Mouse (Mus musculus): ENCODE measurements around the gene Tcf7l2. TPM values are rescaled to one million over a fixed set of nuclear protein-coding genes. Genes with fewer than 3 reads are reported as not detected.

Tcf7l2 gene
- polyA plus RNA-seq, 1 experiment from 2014 or later = 45.6 TPM

DNA sequence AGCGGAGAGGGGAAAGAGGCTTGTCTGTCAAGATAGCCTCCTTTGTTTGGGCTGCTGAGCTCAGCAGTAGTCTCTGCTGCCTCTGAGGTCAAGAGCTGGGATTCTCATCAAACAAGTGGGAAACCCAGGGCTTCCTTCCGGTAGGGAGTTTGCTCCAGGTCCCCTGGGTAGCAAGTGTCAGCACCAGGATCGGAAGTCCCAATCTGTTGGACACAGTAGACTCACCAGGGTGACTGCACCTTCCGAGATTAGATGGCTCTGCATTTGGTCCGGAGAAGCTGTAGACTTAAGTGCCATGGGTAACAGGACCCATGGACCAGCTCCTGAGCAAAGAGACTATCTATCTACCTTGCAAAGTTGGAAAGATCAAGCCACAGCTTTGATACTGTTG, 47.3 kb downstream of the Tcf7l2 start:
- no peak overlapping the region for H3K4me3 ChIP-seq (ENCODE audit: low read length)
- ATAC-seq (replicated peaks; ENCODE audit: extremely low read depth, insufficient read depth, low FRiP score) = no peak
- no peak overlapping the region for H3K27ac ChIP-seq (ENCODE audit: low read length)
- H3K9ac ChIP-seq (ENCODE audit: low read length) = no peak overlapping the region
- peaks cover 41% of the 10 kb centered on the region for H3K4me1 ChIP-seq (ENCODE audit: control insufficient read depth, insufficient read depth, low read length)
- H3K36me3 ChIP-seq (ENCODE audit: control insufficient read depth, insufficient read depth) = no peaks in the 10 kb centered on the region
- no peak overlapping the region for H3K4me2 ChIP-seq (ENCODE audit: low read depth, low read length)
- H3K9me3 ChIP-seq (replicated peaks; ENCODE audit: control insufficient read depth, low read length) = no peaks in the 10 kb centered on the region
- WGBS = 59% methylated on average over 5 of the region's 5 CpGs
- no peaks in the 10 kb centered on the region for H3K27me3 ChIP-seq (ENCODE audit: control insufficient read depth, insufficient read depth, low read length)

- Histone ChIP-seq H3K9me3 (replicated peaks; ENCODE audit: control insufficient read depth, low read length) (no peaks in the 10 kb centered on the region), H3K4me3 (ENCODE audit: low read length) (no peak overlapping the region), H3K9ac (ENCODE audit: low read length) (no peak overlapping the region), H3K27ac (ENCODE audit: low read length) (no peak overlapping the region), H3K4me1 (ENCODE audit: control insufficient read depth, insufficient read depth, low read length) (peaks cover 36% of the 10 kb centered on the region), H3K27me3 (ENCODE audit: control insufficient read depth, insufficient read depth, low read length) (no peaks in the 10 kb centered on the region), H3K36me3 (ENCODE audit: control insufficient read depth, insufficient read depth) (no peaks in the 10 kb centered on the region), H3K4me2 (ENCODE audit: low read depth, low read length) (no peak overlapping the region)
- 36% methylated on average over 3 of the region's 3 CpGs for WGBS
- no peak for ATAC-seq (replicated peaks; ENCODE audit: extremely low read depth, insufficient read depth, low FRiP score)
These were observed 48.2 kb downstream of the Tcf7l2 start for GRCm38 (mm10) chr19:55789838-55790237.

DNA sequence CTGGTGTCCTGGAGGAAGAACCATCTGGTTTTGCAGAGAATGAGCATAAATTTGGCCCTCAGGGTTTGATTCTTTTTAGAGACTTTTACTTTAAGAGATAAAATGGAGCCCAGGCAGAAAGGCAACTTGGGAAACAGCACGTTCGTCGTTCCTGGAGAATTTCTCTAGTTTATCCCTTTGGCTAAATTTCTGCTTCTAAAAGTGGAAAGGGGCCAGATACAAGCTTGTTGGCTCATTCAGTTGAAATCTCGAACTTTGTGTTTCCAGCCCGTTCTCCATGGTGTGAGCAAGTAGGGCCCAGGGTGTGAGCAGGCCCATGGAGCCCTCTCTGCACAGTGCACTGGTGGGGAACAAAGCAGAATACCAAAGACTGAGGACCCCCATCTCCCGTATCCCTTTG, 49.7 kb downstream of the Tcf7l2 start:
- ATAC-seq (replicated peaks; ENCODE audit: extremely low read depth, insufficient read depth, low FRiP score) = no peak
- Histone ChIP-seq H3K4me1 (ENCODE audit: control insufficient read depth, insufficient read depth, low read length) (peaks cover 32% of the 10 kb centered on the region), H3K4me3 (ENCODE audit: low read length) (no peak overlapping the region), H3K9ac (ENCODE audit: low read length) (no peak overlapping the region), H3K27me3 (ENCODE audit: control insufficient read depth, insufficient read depth, low read length) (no peaks in the 10 kb centered on the region), H3K9me3 (replicated peaks; ENCODE audit: control insufficient read depth, low read length) (no peaks in the 10 kb centered on the region), H3K36me3 (ENCODE audit: control insufficient read depth, insufficient read depth) (no peaks in the 10 kb centered on the region), H3K4me2 (ENCODE audit: low read depth, low read length) (no peak overlapping the region), H3K27ac (ENCODE audit: low read length) (peak overlapping the region; percentile 66)
- 59% methylated on average over 6 of the region's 6 CpGs for WGBS

DNA sequence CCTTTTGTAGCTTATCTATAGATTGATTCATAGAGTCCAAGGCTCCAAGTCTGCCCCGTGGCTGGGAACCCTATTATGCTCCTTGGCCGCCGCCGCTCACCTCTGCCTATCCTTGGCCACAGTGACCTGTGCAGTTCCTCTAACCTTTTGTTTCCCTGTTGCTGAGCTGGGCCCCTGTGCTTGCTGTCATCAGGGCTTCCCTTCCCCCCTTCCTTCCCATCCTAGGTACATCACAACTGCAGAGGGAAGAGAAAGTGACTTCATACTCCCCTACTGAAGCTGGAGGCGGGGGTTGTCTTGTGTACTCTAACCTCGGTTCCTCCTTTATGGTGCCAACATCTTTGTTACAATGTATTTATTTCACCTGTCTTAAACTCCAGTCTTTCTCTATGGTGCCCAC, 50.3 kb downstream of the Tcf7l2 start:
- H3K36me3 ChIP-seq (ENCODE audit: control insufficient read depth, insufficient read depth) = no peaks in the 10 kb centered on the region
- no peak overlapping the region for H3K4me3 ChIP-seq (ENCODE audit: low read length)
- H3K27ac ChIP-seq (ENCODE audit: low read length) = peak overlapping the region; percentile 66
- H3K4me2 ChIP-seq (ENCODE audit: low read depth, low read length) = no peak overlapping the region
- 81% methylated on average over 6 of the region's 6 CpGs for WGBS
- no peaks in the 10 kb centered on the region for H3K27me3 ChIP-seq (ENCODE audit: control insufficient read depth, insufficient read depth, low read length)
- peaks cover 32% of the 10 kb centered on the region for H3K4me1 ChIP-seq (ENCODE audit: control insufficient read depth, insufficient read depth, low read length)
- no peaks in the 10 kb centered on the region for H3K9me3 ChIP-seq (replicated peaks; ENCODE audit: control insufficient read depth, low read length)
- ATAC-seq (replicated peaks; ENCODE audit: extremely low read depth, insufficient read depth, low FRiP score) = no peak
- no peak overlapping the region for H3K9ac ChIP-seq (ENCODE audit: low read length)

DNA sequence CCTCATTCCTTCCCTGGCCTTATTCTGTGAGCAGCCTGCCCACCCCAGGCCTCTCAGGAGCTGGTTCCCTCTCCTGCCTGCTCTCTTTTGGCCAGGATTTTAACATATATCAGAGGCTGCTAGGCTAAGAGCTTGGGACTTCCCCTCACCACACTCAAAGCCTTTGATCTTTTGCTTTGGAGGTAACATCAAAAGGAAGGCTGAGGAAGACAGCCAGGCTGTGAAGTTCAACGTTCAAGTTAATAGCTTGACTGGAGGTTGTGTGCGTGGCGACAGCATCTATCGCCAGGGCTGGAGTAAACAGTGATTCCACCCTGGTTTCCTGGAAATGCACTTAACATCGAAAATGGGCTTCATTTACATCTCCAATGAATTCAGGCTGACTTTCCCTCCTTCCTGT, 51.0 kb downstream of the Tcf7l2 start:
- Histone ChIP-seq H3K27me3 (ENCODE audit: control insufficient read depth, insufficient read depth, low read length) (no peaks in the 10 kb centered on the region), H3K4me3 (ENCODE audit: low read length) (no peak overlapping the region), H3K27ac (ENCODE audit: low read length) (no peak overlapping the region), H3K9ac (ENCODE audit: low read length) (no peak overlapping the region), H3K4me1 (ENCODE audit: control insufficient read depth, insufficient read depth, low read length) (peaks cover 35% of the 10 kb centered on the region), H3K9me3 (replicated peaks; ENCODE audit: control insufficient read depth, low read length) (no peaks in the 10 kb centered on the region), H3K4me2 (ENCODE audit: low read depth, low read length) (no peak overlapping the region), H3K36me3 (ENCODE audit: control insufficient read depth, insufficient read depth) (no peaks in the 10 kb centered on the region)
- no peak for ATAC-seq (replicated peaks; ENCODE audit: extremely low read depth, insufficient read depth, low FRiP score)
- 45% methylated on average over 5 of the region's 5 CpGs for WGBS

DNA sequence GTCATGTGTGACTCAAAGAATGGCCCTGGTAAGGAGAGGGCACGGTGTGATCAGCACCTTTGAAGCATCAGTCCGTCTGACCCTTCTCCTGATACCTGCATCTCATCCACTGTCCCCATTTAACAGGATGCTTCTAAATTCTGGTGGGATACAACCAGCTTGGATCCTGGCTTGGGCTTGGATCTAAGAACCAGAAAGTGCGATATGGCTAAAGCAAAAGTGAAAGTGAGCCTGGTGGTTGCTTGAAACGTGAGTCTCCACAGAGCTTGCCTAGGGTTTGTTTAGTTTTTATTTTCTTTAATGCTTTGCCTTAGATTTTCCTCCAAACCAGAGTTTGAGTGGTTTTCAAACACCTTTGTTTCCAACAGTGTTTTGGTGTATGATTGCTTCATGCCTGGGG, 51.4 kb downstream of the Tcf7l2 start:
- no peak overlapping the region for H3K4me3 ChIP-seq (ENCODE audit: low read length)
- H3K36me3 ChIP-seq (ENCODE audit: control insufficient read depth, insufficient read depth) = no peaks in the 10 kb centered on the region
- H3K9me3 ChIP-seq (replicated peaks; ENCODE audit: control insufficient read depth, low read length) = no peaks in the 10 kb centered on the region
- 67% methylated on average over 4 of the region's 4 CpGs for WGBS
- ATAC-seq (replicated peaks; ENCODE audit: extremely low read depth, insufficient read depth, low FRiP score) = no peak
- no peak overlapping the region for H3K9ac ChIP-seq (ENCODE audit: low read length)
- no peaks in the 10 kb centered on the region for H3K27me3 ChIP-seq (ENCODE audit: control insufficient read depth, insufficient read depth, low read length)
- no peak overlapping the region for H3K4me2 ChIP-seq (ENCODE audit: low read depth, low read length)
- H3K4me1 ChIP-seq (ENCODE audit: control insufficient read depth, insufficient read depth, low read length) = peaks cover 36% of the 10 kb centered on the region
- H3K27ac ChIP-seq (ENCODE audit: low read length) = no peak overlapping the region

DNA sequence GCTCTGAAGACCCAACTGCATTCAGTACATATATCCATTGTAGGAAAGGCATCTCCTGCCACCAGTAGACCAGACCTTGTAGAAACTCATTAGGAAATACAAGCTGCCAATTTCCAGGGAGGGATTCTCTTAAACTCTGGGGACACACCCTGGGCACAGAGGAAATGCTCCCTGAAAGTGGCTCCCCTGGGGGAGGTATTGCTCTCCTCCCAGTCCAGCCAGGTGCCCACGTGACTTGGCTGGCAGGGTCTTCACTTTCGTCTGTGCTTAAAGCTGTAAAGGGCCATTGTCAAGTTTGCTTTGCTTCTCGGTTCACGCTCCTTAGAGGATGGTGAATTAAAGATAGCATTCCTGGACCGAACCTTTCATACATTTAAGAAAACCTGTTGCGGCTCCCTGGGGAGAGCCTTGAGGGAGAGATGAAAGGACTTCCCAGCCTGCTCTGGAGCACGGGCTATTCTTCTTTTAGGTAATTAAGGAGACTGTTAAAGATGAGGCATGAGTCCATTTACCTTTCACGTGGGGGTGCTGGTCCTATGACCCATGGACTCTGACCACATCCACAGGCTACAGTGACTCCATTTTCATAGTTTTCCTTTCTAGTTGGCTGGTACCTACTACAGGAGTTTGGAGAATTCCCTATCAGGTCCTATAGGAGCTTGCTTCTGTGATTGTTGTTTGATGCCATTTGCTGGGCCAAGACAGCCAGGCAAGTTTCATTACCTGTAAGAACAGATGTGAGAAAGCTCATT, 52.8 kb downstream of the Tcf7l2 start:
- peaks cover 24% of the 10 kb centered on the region for H3K4me1 ChIP-seq (ENCODE audit: control insufficient read depth, insufficient read depth, low read length)
- no peaks in the 10 kb centered on the region for H3K9me3 ChIP-seq (replicated peaks; ENCODE audit: control insufficient read depth, low read length)
- no peak overlapping the region for H3K9ac ChIP-seq (ENCODE audit: low read length)
- H3K27me3 ChIP-seq (ENCODE audit: control insufficient read depth, insufficient read depth, low read length) = no peaks in the 10 kb centered on the region
- H3K36me3 ChIP-seq (ENCODE audit: control insufficient read depth, insufficient read depth) = no peaks in the 10 kb centered on the region
- H3K4me3 ChIP-seq (ENCODE audit: low read length) = no peak overlapping the region
- 81% methylated on average over 8 of the region's 8 CpGs for WGBS
- no peak overlapping the region for H3K4me2 ChIP-seq (ENCODE audit: low read depth, low read length)
- ATAC-seq (replicated peaks; ENCODE audit: extremely low read depth, insufficient read depth, low FRiP score) = no peak
- H3K27ac ChIP-seq (ENCODE audit: low read length) = no peak overlapping the region

DNA sequence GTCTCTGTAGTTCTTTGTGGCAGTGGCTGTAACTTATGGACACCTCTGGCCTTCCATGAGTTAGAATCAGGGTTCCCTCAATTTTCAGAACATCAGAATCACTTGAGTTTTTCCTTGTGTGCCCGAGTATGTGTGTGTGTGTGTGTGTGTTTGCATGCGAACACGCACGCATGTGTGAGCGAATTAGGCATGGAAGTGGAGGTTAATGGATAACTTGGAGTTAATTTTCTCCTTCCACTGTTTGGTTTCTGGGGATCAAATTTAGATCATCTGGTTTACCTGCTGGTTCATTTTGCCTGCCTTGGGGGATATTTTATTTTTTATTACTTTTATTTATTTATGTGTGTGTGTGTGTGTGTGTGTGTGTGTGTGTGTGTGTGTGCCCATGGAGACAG, 53.3 kb downstream of the Tcf7l2 start:
- H3K9ac ChIP-seq (ENCODE audit: low read length) = no peak overlapping the region
- 94% methylated on average over 5 of the region's 5 CpGs for WGBS
- no peaks in the 10 kb centered on the region for H3K9me3 ChIP-seq (replicated peaks; ENCODE audit: control insufficient read depth, low read length)
- H3K4me1 ChIP-seq (ENCODE audit: control insufficient read depth, insufficient read depth, low read length) = peaks cover 23% of the 10 kb centered on the region
- H3K27me3 ChIP-seq (ENCODE audit: control insufficient read depth, insufficient read depth, low read length) = no peaks in the 10 kb centered on the region
- no peak overlapping the region for H3K27ac ChIP-seq (ENCODE audit: low read length)
- H3K36me3 ChIP-seq (ENCODE audit: control insufficient read depth, insufficient read depth) = no peaks in the 10 kb centered on the region
- no peak for ATAC-seq (replicated peaks; ENCODE audit: extremely low read depth, insufficient read depth, low FRiP score)
- H3K4me3 ChIP-seq (ENCODE audit: low read length) = no peak overlapping the region
- H3K4me2 ChIP-seq (ENCODE audit: low read depth, low read length) = no peak overlapping the region

- H3K4me2 ChIP-seq (ENCODE audit: low read depth, low read length) = no peak overlapping the region
- H3K36me3 ChIP-seq (ENCODE audit: control insufficient read depth, insufficient read depth) = no peaks in the 10 kb centered on the region
- no peak overlapping the region for H3K27ac ChIP-seq (ENCODE audit: low read length)
- H3K9me3 ChIP-seq (replicated peaks; ENCODE audit: control insufficient read depth, low read length) = no peaks in the 10 kb centered on the region
- ATAC-seq (replicated peaks; ENCODE audit: extremely low read depth, insufficient read depth, low FRiP score) = no peak
- no peak overlapping the region for H3K9ac ChIP-seq (ENCODE audit: low read length)
- peaks cover 23% of the 10 kb centered on the region for H3K4me1 ChIP-seq (ENCODE audit: control insufficient read depth, insufficient read depth, low read length)
- WGBS = 53% methylated on average over 7 of the region's 7 CpGs
- H3K4me3 ChIP-seq (ENCODE audit: low read length) = no peak overlapping the region
- no peaks in the 10 kb centered on the region for H3K27me3 ChIP-seq (ENCODE audit: control insufficient read depth, insufficient read depth, low read length)
These were observed 53.7 kb downstream of the Tcf7l2 start for GRCm38 (mm10) chr19:55795349-55795748.

Data from heart, embryonic 16.5 days (tissue).